Mouse (Mus musculus): ENCODE results near the gene Scml4. TPM values are rescaled to one million over a fixed set of nuclear protein-coding genes. Genes with fewer than 3 reads are reported as not detected.

The Scml4 gene
- total RNA-seq (2021), result 1 to 10 TPM; 2.0 to 2.8 TPM
- long read RNA-seq, experiment 1, full-length matches to known transcripts, result 1 of 2 reads
- long read RNA-seq, experiment 1, partial matches to known transcripts, result 0 of 2 reads
- long read RNA-seq, experiment 1, other reads (novel, unspliced or antisense), result 1 of 2 reads
- long read RNA-seq, experiment 2, partial matches to known transcripts, result 0 of 3 reads
- long read RNA-seq, experiment 2, other reads (novel, unspliced or antisense), result 1 of 3 reads

GRCm38 (mm10) chr10:42860159-42860911 is at the start of gene Scml4:
Gene Scml4 (plus strand): TSS chr10:42860370.
- no peak for DNase-seq
- intact Hi-C loops (cut with DNase I; ENCODE audit: low total_unique reads), result no loop called here

- DNase-seq, result no peak
- intact Hi-C loops (cut with DNase I; ENCODE audit: low total_unique reads), result no loop called here
Measured at GRCm38 (mm10) chr10:42825923-42826322, 34.2 kb upstream of the Scml4 start.

GRCm38 (mm10) chr10:42827155-42827554 is 33.0 kb upstream of the Scml4 start:
- no peak for DNase-seq
- intact Hi-C loops (cut with DNase I; ENCODE audit: low total_unique reads), result no loop called here

- intact Hi-C loops (cut with DNase I; ENCODE audit: low total_unique reads), result no loop called here
- no peak for DNase-seq
Measured at GRCm38 (mm10) chr10:42830007-42830406, 30.2 kb upstream of the Scml4 start.

GRCm38 (mm10) chr10:42830409-42830808 is 29.8 kb upstream of the Scml4 start:
- intact Hi-C loops (cut with DNase I; ENCODE audit: low total_unique reads), result no loop called here
- DNase-seq, result no peak

DNA sequence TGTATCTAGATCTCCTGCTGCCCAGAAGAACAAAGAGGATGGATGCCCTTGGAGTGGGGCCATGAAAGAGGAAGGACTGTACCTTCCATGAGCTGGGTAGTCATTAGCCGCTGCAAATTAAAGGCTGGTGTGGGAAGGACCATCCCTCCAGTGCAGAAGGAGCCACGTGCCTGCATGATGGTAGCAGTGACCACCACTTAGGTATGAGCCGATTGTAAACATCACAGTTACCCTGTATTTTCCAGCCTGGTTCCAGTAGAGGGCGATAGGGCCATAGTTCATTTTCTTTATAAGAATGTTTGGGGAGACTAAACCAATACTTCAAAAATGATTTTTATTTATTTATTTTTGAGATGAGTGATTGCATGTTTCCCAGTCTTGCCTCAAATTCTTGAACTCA is 27.5 kb upstream of the Scml4 start:
- DNase-seq, result no peak
- intact Hi-C loops (cut with DNase I; ENCODE audit: low total_unique reads), result no loop called here

GRCm38 (mm10) chr10:42833871-42834727 is 26.1 kb upstream of the Scml4 start:
- intact Hi-C loops (cut with DNase I; ENCODE audit: low total_unique reads), result no loop called here

DNA sequence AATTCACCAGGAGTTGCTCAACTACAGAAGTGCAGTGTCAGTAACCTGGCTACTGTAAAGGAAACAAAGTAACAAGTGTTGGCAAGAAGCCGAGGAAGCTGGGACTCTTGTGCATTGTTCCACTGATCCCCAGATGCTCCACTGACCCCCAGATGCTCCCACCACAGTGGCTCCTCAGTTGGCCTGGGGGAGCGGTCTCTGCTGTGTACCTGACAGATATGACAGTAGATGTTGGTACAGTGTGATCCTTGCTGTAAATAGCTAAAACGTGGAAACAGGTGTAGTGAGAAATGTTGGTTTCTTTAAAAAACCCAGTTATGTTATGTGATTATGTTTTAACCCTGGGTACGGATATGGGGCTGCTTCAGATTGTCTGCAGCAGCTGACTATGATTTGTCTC is 22.1 kb upstream of the Scml4 start:
- intact Hi-C loops (cut with DNase I; ENCODE audit: low total_unique reads), result no loop called here

More at GRCm38 (mm10) chr10:42833871-42834727, 26.1 kb upstream of the Scml4 start:
- DNase-seq, result no peak

DNA sequence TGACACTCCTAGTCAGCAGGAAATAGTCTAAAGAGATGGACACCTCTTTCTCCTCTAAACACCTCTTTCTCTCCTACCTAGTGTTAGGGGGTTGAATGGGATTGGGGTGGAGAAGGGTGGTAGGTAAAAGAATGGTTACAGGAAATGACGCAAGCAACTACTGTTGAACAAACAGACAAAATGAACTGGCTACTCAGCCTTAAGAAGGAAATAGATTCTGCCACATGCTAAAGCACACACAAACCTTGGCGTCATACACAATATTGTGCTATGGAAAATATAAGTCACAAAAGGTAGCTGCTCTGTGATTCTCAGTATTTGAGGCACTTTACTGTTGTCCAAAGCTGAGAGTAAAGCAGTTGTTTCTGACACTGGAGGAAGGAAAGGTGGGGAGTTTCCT is 21.4 kb upstream of the Scml4 start:
- no peak for DNase-seq
- intact Hi-C loops (cut with DNase I; ENCODE audit: low total_unique reads), result no loop called here

More for the DNA sequence above, 22.1 kb upstream of the Scml4 start:
- no peak for DNase-seq

GRCm38 (mm10) chr10:42840036-42840435 is 20.1 kb upstream of the Scml4 start:
- DNase-seq, result no peak
- intact Hi-C loops (cut with DNase I; ENCODE audit: low total_unique reads), result no loop called here

DNA sequence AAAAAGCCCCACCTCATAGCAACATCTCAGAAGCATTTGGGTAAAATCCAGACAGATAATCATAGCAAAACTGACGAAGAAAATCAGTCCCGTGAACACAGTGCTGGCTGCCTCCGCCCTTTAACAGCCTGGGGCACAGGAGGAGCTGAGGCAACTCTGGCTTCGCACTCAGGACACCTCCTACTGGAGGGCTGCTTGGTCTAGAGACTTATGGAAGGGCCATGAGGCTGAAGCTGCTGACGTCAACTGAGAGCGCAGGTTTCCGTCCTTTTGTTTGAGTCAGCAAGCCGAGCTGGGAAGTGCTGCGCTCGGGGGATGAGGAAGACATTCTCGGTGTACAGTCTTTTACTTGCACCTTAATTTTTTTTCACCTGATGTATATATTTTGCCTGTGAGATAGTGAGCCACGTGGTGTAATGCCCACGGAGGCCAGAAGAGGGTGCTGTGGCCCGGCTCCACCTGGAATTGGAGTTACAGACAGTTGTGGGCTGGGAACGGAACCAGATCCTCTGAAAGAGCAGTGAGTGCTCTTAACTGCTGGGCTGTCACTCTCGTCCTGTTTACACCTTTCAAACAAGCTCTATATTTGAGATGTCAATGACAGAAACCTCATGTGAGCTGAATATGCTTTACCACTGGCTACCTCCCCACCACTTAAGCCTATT is 18.5 kb upstream of the Scml4 start:
- DNase-seq, result no peak
- intact Hi-C loops (cut with DNase I; ENCODE audit: low total_unique reads), result loop anchor here (2.0 kb wide), 1 partner anchor 99 kb away; no protein-coding TSS in a partner anchor

DNA sequence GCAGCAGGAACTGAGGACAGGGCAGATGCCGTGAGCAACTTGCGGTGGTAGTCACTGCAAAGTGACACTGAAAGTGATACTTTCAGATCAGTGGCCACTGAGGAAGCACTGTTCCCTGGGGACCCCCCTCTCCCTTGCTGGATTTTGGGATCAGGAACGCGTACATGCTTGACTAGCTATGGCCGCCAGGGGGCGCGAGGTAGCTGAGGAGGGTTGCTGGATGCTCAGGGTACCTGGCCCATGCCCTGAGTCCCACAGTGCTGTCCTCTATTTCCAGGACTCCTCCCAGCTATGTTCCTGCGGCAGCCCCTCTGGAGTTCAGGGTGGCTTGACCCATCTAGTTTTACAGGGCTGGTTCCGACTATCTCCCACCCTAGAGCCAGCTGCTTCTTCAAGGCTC is 17.8 kb upstream of the Scml4 start:
- intact Hi-C loops (cut with DNase I; ENCODE audit: low total_unique reads), result loop anchor here (2.0 kb wide), 1 partner anchor 98 kb away; no protein-coding TSS in a partner anchor
- DNase-seq, result peak; percentile 86

DNA sequence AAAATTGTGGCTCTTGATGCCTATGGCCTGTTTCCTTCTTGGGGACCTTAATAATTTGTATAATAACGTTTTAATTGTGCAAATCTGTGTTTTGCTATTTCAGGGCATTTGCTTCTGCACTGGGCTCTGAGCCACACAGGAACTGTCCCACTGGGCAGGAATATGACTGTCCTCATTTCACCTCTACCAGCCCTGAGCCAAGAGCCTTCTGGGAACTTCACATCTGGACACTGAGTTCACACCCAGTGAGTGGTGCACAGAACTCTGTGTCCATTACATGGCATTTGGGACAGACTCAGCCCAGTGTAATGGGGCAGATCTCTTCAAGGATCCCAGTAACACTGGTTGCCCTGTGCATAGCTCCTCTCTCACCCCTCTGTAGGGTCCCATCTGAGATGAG is 16.8 kb upstream of the Scml4 start:
- DNase-seq, result peak; percentile 44
- intact Hi-C loops (cut with DNase I; ENCODE audit: low total_unique reads), result loop anchor here (2.0 kb wide), 1 partner anchor 97 kb away; no protein-coding TSS in a partner anchor

DNA sequence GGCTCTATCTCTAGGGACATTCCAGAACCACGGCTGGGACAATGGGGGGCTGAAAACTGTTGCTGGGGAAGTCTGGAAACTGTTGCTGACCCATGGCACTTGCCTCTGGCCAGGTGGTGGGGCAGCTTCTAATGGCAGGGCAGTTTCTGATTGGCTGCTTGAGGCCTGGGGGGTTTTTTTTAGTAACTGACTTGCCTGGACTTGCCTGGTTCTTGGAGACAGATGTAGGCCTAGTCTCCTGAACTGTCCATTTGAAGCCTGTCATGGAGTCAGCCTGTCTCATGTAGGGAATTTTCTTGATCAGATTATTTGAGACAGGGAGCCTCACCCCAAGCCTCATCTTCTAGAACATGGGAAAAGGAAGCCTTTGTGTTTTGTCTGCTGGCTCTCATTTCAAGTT is 14.7 kb upstream of the Scml4 start:
- DNase-seq, result no peak
- intact Hi-C loops (cut with DNase I; ENCODE audit: low total_unique reads), result no loop called here

DNA sequence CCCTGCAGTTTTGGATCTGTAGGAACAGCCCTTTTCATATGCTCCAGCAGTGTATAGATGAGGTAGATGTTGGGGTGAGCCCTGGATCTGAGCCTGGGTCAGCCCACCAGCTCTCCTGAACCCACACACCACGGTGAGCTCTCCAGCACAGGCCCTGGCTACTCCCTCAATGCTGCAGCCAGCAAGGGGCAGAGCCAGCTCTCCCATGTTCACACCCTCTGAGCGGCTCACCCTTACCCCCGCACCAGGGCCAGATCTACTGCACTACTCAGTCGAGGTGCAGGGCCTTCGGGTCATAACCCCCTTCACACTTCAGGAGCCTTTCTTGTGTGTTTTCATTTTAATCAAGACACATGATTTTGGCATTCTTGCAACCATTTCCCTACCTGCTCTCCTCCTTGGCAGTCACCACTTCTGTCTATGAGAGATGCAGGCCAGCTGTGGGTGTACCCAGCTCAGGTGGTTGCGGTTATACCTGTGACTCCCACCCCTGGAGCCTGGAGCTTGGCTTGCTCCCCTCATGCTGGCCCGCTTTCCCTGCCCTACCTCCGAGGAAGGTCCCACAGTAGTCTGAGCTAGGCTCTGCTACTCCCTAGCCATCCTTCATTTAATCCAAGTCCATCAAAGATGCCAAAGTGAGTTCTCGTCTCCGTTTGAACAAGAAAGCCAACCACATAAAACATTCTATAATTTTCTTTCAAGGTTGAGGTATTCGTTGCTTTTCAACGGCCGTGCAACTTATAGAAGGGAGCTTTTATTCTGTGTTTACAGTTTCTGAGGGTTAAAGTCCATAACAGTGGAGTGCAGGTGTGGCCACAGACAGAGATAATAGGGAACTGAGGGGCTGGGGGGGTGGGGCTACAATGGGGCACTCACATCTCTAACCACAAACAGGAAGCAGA is 11.7 kb upstream of the Scml4 start:
- DNase-seq, result no peak
- intact Hi-C loops (cut with DNase I; ENCODE audit: low total_unique reads), result no loop called here

DNA sequence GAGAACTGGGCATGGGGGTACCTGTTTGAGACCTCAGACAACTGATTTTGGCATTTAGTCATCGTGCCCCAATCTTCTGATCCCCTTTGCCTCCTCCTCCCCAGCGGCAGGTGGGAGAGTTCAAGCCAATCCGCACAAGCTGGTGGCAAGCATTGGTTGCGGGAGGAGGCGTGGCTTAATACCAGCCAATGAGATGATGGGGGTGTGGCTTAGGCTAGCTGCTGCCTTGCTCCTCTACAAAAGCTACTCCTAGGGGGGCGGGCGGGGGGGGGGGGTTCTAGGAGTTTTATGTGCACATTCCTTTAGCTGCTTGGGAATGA is 11.1 kb upstream of the Scml4 start:
- DNase-seq, result no peak
- intact Hi-C loops (cut with DNase I; ENCODE audit: low total_unique reads), result no loop called here

GRCm38 (mm10) chr10:42854838-42855237 is 5.3 kb upstream of the Scml4 start:
- intact Hi-C loops (cut with DNase I; ENCODE audit: low total_unique reads), result no loop called here
- DNase-seq, result no peak

GRCm38 (mm10) chr10:42855250-42855649 is 4.9 kb upstream of the Scml4 start:
- intact Hi-C loops (cut with DNase I; ENCODE audit: low total_unique reads), result no loop called here

GRCm38 (mm10) chr10:42856574-42856973 is 3.6 kb upstream of the Scml4 start:
- intact Hi-C loops (cut with DNase I; ENCODE audit: low total_unique reads), result no loop called here

More at GRCm38 (mm10) chr10:42855250-42855649, 4.9 kb upstream of the Scml4 start:
- DNase-seq, result no peak

More at GRCm38 (mm10) chr10:42856574-42856973, 3.6 kb upstream of the Scml4 start:
- DNase-seq, result no peak
